Mouse (Mus musculus): ENCODE measurements around the gene Lmcd1.
A peak's percentile ranks its signal among the peaks of the same experiment; 100 is the strongest.
"Not testable (repeated sequence)": the region's sequence is repeated elsewhere in the genome, so short reads cannot be mapped to it uniquely, and the experiment has no call there.

Gene Lmcd1

GRCm38 (mm10) chr6:112273501-112274205, at the start of gene Lmcd1:
Gene Lmcd1 (plus strand): TSS chr6:112273758.
- peak; percentile 94 for DNase-seq (ENCODE audit: low spot score)

GRCm38 (mm10) chr6:112223877-112224632, 49.5 kb upstream of the Lmcd1 start:
- DNase-seq (ENCODE audit: low spot score) = no peak

GRCm38 (mm10) chr6:112236775-112237174, 36.8 kb upstream of the Lmcd1 start:
- DNase-seq (ENCODE audit: low spot score) = no peak

- peak; percentile 16 for DNase-seq (ENCODE audit: low spot score)
These were observed 31.3 kb upstream of the Lmcd1 start for GRCm38 (mm10) chr6:112242216-112242615.

- DNase-seq (ENCODE audit: low spot score) = peak; percentile 78
These were observed 27.9 kb upstream of the Lmcd1 start for GRCm38 (mm10) chr6:112245639-112246038.

GRCm38 (mm10) chr6:112246636-112247035, 26.9 kb upstream of the Lmcd1 start:
- DNase-seq (ENCODE audit: low spot score) = no peak

GRCm38 (mm10) chr6:112253943-112254342, 19.6 kb upstream of the Lmcd1 start:
- not testable (repeated sequence) for DNase-seq (ENCODE audit: low spot score)

GRCm38 (mm10) chr6:112254967-112255366, 18.6 kb upstream of the Lmcd1 start:
- no peak for DNase-seq (ENCODE audit: low spot score)

- DNase-seq (ENCODE audit: low spot score) = no peak
These were observed 18.0 kb upstream of the Lmcd1 start for GRCm38 (mm10) chr6:112255388-112256225.

GRCm38 (mm10) chr6:112256599-112256998, 17.0 kb upstream of the Lmcd1 start:
- no peak for DNase-seq (ENCODE audit: low spot score)

- no peak for DNase-seq (ENCODE audit: low spot score)
These were observed 12.5 kb upstream of the Lmcd1 start for GRCm38 (mm10) chr6:112261089-112261488.

GRCm38 (mm10) chr6:112264321-112264720, 9.2 kb upstream of the Lmcd1 start:
- DNase-seq (ENCODE audit: low spot score) = no peak

GRCm38 (mm10) chr6:112266631-112267030, 6.9 kb upstream of the Lmcd1 start:
- DNase-seq (ENCODE audit: low spot score) = no peak

GRCm38 (mm10) chr6:112267661-112268357, 5.7 kb upstream of the Lmcd1 start:
- no peak for DNase-seq (ENCODE audit: low spot score)

GRCm38 (mm10) chr6:112274261-112275055, 900 bp downstream of the Lmcd1 start:
- peak; percentile 73 for DNase-seq (ENCODE audit: low spot score)

- no peak for DNase-seq (ENCODE audit: low spot score)
These were observed 2.2 kb downstream of the Lmcd1 start for GRCm38 (mm10) chr6:112275731-112276245.

- no peak for DNase-seq (ENCODE audit: low spot score)
These were observed 5.2 kb downstream of the Lmcd1 start for GRCm38 (mm10) chr6:112278805-112279204.

GRCm38 (mm10) chr6:112280161-112280560, 6.6 kb downstream of the Lmcd1 start:
- DNase-seq (ENCODE audit: low spot score) = no peak

GRCm38 (mm10) chr6:112280945-112281344, 7.4 kb downstream of the Lmcd1 start:
- no peak for DNase-seq (ENCODE audit: low spot score)

GRCm38 (mm10) chr6:112281935-112282334, 8.4 kb downstream of the Lmcd1 start:
- DNase-seq (ENCODE audit: low spot score) = no peak

- DNase-seq (ENCODE audit: low spot score) = no peak
These were observed 10.5 kb downstream of the Lmcd1 start for GRCm38 (mm10) chr6:112284087-112284486.

Measured in lung, postnatal 25 days (tissue).